Mouse (Mus musculus): Measurements from ENCODE around the gene Mul1. TPM values are rescaled to one million over a fixed set of nuclear protein-coding genes. Genes with fewer than 3 reads are reported as not detected.
"Not testable (repeated sequence)": the region's sequence is repeated elsewhere in the genome, so short reads cannot be mapped to it uniquely, and the experiment has no call there.

Gene Mul1
- 10 to 100 TPM; 41.5 to 43.0 TPM for total RNA-seq (2021)
- long read RNA-seq, experiment 1, transcript Mul1-201 (4 exons, 3,733 nt): major isoform, 25 of 41 reads
- long read RNA-seq, experiment 1, partial matches to known transcripts: 1 of 41 reads
- long read RNA-seq, experiment 1, other reads (novel, unspliced or antisense): 15 of 41 reads
- long read RNA-seq, experiment 2, transcript Mul1-201 (4 exons, 3,733 nt): major isoform, 26 of 49 reads
- long read RNA-seq, experiment 2, partial matches to known transcripts: 0 of 49 reads
- long read RNA-seq, experiment 2, other reads (novel, unspliced or antisense): 23 of 49 reads

DNA sequence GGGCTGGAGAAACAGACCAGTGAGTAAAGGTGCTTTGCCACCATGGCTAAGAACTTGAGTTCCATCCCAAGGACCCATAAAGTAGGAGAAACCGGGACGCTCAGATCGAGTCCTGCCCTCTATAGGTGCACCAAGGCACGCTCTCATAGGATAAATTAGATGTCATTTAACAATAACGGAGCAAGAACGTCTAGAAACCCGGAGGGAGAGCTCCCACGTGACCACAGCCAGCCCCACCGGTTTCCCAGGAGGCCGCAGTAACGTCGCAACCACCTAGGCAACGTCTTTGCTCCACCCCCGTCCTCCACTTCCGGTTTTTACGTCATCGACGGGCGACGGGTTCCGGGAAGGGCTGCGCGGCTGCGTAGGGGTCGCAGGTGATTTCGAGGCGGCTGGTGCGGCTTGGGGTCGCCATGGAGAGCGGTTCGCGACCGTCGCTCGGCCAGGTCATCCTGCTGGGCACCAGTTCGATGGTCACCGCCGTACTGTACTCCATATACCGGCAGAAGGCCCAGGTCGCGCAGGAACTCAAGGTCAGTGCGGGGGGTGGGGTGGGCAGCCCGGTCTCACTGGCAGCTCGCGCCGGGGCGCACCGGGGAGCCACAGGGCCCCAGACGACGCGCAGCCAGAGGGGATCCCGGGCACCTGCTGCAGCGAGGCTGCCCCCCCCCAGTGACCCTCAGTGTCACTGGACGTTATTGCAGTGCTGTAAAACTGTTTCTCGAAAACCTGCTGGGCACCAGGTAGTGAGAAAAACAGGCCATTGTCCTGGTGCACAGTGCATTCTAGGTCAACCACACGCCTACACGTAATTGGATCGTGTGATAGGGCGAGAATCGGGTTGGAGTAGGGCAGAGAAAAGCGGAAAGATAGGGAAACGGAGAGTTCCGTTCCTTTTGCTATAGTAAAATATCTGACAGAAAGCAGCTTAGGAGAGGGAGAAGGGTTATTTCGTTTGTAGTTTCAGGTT is at the start of gene Mul1:
Gene Mul1, plus strand, starts transcription at position 325 of the 970 bp plus-strand sequence.
- DNase-seq: peak; percentile 92

DNA sequence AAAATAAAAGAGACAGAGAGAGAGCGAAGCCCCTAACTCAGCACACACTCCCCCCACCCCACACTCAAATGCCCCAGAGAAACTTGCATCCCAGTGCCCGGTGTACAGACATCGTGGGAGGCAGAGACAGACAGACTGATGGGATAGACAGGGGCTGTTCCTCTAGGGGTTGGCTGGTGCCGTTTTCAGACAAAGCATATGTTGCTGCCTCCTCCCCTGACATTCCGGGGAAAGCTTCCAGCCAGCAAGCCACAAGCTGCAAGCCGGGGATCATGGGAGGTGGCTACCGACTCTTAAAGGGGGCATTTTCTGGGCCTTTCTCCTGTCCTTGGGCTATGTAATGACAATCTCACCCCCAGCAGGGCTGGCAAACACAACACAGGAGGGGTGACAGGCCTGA is 40.8 kb upstream of the Mul1 start:
- no peak for DNase-seq

DNA sequence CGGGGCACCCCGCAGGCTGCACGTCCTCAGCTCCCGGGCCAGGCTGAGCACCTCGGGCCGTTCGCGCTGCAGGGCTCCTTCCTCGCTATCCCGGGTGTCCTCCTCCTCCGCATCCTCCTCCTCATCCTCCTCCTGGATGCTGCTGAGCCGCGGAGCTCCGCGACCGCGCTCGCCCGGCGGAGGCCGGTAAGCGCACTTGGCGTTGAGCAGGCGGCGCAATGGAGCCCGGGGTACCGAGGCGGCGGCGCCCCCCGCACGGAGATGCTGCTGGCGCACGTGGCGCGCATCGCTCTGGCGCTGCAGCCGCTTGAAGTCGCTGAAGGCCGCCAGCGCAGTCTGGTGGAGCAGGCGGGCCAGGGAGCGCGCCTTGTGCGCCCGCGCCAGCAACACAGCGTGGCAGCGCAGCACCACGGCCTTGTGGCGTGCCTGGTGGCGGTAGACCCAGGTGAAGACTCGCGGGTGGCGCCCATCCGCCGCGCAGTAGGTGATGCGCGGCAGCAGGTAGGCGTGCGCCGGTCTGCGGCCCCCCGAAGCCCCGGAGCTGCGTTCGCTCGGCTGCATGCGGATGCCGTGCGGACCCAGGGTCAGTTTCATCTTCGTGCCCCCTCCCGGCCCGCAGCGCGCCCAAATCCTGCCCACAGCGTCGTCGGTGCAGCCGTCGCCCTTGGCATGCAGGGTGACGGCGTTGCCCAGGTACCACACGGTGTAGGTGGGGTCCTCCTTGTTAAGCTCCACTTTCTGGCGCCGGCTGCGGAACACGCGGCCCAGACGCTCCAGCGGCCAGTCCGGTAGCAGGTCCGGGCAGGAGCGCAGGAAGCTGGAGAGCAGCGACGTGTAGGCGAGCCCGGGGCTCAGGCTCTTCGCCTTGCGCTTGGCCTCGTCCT is 39.1 kb upstream of the Mul1 start:
- DNase-seq: no peak

DNA sequence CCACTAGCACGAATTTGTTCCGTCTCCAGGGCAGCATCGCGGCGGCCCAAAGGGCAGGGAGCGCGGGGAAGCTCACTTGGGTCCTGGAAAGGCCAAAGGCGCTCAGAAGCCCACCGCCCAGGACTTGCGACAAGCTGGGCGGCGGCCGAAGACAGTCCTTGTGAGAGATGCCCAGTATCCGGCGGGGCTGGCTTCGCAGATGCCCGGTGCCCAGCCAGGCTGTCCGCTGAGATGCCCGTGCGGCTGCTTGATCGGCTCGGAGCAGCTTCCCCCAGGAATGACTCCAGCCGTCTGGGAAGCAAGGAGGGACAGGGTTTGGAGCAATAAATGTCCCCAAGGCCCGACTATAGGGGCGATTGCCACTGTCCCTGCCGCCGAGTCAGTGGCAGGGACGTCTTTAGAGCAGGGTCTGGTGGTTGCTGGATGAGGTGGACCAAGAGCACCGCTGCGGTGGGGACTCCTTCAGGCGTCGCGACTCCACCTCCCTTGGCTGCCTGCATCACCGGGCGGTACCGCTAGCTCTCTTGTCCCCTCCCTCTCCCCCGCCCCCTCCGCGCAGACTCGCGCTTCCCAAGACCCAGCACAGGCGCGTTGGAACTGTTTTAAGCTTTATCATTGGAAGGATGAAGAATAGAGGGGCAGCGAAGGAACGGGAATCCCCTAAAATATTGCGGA is 38.4 kb upstream of the Mul1 start, which contains the start of gene Fam43b:
Gene Fam43b, minus strand, starts transcription at position 558 of the 675 bp plus-strand sequence.
- no peak for DNase-seq

DNA sequence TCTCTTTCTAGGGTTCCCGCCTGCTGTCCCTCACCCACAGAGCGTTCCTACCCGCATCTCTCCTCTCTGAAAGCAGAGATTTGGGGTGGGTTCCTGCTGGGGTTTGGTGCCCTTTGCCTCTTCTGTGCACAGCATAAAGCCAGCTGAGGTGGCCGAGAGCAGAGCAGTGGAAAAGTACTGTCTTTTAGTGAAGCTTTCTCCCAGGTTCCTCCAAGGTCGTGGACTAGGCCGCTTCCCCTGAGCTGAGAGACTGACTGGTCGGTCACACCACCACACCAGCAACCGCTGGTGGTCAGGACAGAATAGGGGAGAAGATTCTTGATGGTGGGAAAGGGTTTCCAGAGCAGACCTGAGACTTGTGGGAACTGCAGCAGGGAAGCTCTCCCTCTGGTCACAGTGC is 37.8 kb upstream of the Mul1 start:
- no peak for DNase-seq

DNA sequence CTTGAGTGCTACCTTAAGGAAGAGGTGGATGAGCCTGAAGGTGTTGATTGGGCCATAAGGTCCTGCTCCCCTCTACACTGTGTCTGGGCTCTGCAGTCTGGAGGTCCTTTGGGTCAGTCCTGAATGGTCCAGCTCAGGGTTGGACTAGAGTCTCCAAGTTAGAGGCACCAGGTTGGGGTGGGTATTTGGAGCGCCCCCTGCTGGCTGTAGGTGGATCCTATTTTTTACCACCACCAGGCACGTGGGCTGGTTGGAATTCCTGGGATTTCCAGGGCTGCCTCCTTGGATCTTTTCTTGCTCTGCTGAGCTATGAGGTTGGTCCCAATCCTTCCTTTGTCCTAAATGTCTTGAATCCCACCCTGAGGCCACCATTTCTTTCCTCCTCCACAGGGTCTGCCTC is 29.7 kb upstream of the Mul1 start:
- no peak for DNase-seq

DNA sequence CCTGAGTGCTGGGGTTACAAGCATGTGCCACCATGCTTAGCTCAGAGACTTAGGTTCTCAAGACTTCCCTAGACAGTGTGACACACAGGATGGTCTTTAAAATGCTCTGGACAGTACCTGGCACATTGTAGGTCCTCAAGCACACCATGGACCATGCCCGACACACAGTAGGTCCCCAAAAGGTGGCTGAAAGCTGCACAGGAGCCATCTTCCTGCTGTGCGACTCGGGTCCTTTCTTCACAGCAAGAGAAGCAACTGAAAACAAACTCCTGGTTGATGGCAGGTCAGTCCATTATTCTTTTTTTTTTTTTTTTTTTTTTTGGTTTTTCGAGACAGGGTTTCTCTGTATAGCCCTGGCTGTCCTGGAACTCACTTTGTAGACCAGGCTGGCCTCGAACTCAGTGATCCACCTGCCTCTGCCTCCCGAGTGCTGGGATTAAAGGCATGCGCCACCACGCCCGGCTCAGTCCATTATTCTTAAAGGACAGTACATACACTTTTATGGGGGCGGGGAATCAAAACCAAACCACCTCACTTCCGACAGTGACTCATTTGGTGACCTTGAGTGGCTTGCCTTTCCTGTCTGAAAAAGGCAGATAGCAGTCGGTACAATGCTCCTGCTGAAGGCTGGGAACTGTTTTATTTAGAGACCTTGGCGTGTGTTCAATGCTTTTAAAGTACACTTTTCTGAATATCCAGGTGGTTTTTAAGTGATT is 26.8 kb upstream of the Mul1 start:
- no peak for DNase-seq

DNA sequence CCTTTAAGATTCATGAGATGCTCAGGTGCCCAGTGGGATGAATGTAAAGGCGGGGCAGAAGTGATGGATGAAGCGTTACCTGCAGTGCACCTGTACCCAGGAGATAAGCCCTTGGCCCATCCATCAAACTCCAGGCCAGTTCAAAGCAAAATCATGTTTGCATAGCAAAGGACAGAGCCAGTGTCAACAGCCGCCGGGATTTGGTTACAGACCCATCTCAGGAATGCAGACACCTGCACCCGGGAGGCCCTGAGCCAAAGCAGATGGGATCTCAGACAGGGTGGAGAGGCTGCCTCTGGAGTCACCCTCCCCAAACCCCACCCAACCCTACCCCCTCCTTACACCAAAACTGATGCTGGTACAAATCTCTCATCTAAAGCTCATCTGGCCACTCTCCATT is 23.5 kb upstream of the Mul1 start:
- no peak for DNase-seq

DNA sequence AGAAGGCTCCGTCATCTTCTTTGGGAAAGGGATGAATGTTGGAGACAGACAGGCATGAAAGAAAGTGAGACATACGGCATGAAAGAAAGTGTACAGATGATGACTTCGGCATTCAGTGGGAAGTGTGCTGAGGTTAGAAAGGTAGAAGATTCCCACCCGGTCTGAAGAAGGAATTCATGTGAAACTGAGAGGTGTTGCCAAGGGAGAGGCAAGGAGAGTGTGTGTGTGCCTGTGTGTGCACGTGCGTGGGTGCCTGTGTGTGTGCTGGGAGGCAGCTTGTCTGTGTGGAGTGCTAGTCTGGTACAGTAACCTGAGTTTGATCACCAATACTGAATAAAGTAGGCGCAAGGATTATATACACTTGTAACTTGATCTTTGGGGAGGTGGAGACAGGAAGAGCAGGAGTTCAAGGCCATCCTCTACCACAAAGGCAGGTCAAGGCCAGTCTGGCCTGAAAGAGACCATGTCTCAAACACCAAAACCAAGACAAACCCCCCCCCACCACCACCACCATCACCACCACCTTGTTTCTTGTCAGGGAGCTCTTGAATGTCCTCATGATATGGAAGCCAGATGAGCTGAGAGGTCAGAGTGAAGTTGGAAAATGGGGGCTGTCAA is 22.9 kb upstream of the Mul1 start:
- DNase-seq: no peak

DNA sequence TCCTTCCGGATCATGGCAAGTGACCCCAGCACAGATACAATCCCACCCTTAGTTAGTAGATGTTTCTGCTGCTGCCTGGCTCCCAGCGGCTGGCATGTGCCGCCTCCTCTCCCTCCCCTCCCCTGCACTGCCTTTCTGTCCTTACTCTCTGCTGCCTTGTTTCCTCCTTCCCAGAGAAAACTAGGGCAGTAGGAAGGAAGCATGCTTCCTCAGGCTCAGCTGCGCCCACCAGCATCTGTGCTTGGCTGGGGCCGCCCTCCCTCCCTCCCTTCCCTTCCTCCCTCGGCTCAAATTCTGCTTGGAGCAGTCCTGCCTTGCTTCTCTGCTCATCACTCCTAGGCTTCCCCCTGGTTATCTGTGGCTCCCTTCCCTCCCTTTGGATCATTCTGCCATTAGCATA is 19.7 kb upstream of the Mul1 start:
- no peak for DNase-seq

DNA sequence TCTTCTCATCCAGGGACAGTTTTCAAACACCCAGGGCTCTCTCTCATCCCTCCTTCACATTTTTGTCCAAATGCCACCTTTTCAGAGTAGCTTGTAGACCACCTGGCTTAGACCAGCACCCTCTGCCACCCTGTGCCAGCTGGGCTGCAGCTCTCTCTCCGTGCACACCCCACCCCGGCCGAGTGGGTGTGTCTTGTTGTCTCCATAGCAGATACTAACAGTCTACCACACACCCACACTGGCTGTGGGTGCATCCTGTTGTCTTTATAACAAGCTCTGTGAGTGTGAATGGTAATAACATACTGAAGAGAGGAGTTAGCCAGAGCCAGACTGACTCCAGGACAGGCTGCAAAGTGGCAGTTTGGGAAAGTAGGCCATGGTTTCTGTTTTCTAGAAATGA is 18.5 kb upstream of the Mul1 start:
- no peak for DNase-seq

DNA sequence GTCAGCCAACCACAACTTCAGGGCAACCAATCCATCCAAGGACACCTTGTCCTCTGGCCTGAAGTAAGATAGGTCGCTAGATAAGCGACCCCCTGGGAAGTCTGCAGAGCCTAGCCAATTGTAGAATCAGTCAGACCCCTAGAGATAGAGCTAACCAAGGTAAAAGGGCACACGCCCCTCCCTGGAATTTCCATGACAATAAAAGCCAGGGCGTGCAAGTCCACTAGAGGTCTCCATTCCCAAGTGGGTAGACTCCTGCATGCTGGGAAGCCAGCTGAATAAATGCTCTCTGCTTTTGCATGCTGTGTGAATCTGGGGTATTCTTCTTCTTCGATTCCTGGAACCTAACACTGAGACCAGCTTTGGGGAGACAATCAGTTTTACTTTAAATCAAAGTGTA is 18.1 kb upstream of the Mul1 start:
- DNase-seq: no peak

DNA sequence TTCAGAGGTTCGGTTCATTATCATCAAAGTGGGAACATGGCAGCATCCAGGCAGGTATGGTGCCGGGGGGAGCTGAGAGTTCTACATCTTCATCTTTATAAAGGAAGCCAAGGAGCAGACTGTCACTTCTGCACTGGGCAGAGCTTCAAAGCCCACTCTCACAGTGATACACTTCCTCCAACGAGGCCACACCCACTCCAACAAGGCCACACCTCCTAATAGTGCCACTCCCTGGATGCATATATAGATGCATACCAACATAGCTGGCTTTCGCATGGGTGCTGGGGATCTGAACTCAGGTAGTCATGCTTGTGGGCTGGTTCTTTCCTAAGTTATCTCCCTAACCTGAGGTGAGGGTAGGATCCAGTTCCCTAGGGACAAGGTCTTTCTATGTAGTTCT is 16.6 kb upstream of the Mul1 start:
- DNase-seq: no peak

DNA sequence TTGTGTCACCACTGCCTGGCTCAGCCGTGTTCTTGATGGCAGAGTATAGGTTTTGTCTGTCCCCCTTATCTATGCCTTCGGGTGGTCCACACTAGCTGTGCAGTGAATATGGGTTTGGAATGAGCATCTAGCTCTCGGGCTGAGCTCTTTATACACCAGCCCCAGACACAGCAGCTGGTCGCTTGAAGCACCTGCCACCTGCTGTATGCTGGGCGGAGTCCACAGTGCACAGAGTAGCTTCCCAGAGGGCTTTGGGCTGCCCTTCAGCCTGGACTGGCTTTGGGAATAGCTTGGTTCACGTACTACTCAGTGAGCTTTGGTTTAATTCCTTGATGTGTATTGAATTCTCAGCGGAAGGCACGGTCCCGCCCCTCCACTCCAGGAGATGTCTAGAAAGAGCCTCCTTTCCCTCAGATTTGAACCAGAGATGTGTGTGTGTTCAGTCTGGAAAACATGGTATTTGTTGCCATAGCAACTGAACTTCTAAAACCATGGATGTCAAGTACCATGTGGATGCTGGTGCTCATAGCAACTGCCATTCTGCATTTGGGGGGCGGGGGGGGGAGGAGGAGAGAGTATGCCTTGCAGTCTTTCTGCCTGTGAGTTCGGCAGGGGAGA is 16.0 kb upstream of the Mul1 start:
- DNase-seq: no peak

DNA sequence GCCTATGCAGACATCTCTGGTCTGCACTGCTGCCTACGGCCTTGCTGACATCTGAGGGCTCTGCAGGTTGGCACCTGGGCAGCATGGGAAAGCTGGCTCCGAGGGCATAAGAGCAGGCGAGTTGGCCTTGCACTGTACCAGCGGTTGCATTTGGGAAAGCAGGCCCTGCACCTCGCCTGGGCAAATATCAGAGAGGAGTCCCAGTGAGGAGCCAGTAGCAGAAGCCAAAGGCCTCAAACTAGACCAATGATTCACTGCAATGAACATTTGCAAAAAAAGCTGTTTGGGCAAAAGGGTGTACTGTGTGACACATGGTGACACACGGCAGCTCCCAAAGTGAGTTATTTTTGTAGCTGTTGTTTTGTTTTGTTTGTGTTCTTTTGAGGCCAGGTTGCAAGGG is 9.4 kb upstream of the Mul1 start:
- DNase-seq: no peak

DNA sequence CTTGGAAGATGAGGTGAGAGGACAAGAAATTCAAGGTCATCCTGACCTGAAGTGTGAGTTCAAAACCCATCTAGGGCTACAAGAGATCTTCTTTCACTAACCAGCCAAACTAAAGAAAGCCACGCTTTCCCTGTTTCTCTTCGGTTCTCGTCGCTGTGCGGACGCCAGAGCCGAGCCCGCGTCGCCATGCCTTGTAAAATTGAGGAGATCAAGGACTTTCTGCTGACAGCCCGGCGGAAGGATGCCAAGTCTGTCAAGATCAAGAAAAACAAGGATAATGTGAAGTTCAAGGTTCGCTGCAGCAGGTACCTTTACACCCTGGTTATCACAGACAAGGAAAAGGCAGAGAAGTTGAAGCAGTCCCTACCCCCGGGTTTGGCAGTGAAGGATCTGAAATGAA is 8.9 kb upstream of the Mul1 start:
- DNase-seq: not testable (repeated sequence)

DNA sequence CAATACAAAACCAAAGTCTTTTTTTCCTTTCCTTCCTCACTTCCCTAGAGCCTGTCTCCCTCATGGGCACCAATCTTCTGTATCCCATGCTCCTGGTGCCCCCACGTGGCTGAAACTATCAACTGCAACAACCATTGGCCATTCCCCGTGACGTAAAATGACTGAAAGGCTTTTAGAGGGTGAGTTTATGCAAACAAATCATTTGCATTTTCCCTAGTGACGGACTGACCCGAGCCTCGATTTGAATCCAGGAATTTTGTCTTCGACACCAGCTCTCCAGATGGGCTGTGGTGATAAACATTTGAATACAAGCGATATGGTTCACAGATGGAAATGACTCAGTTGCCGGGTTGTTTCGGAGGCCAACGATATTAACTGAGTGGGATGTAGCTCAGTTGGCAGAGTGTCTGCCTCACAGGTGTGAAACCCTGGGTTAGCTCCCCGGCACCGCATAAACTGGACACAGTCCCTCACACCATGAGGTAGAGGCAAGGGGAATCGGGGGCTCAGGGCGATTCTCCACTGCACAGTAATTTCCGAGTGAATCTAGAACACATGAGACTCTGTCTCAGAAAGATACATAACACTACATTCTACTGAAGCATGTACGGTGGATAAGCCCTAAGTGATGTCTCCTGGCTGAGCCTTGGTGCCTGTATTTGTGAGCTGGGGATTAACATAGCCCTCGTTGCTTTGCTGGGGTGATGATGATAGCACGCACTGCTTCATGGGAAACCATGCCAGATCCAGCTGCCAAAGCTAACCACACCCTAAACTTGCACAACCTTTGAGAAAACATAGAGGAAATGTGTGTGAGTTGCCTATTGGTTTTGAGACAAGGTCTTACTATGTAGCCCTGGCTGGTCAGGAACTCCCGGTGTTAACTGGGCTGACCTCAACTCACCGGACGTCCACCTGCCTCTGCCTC is 7.4 kb upstream of the Mul1 start:
- DNase-seq: peak; percentile 69

DNA sequence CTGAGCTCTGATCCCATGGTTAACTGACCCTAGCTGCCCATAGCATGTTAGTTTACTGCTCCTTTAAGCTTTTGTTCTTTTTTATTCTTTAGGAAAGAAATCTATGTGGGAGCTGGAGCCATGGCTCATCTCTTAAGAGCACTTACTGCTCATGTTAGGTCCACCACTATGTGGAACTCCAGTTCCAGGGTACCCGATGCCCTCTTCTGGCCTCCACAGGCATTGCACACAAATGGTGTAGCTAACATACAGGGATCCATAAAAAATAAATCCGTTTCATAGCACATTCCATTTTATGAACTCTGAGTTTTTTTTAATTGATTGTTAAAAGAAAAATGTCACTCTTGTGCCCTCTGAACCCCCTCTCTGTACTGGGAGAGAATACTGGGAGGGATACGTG is 4.7 kb upstream of the Mul1 start:
- DNase-seq: no peak

DNA sequence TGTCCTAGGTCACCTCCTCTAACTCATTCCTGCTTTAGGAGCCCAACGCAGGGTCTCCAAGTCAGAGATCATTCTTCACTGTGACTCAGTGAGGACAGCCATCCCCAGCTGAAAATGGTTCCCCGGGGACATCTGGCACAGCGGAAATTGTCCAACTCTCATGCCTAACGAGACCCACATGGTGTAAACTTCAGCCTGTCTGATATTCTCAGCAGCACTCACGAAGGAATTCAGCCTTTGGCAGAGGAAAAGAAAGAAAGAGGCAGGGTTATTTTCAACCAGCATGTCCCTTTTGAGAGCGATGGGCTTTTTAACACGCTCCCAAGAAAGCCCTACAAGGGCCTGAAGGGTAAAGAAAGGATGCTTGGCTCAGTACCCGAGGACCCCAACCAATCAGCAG is 3.1 kb upstream of the Mul1 start:
- no peak for DNase-seq
